Mouse (Mus musculus) midbrain, postnatal 0 days (tissue): ENCODE measurements around the gene Hoxd1. TPM values are rescaled to one million over a fixed set of nuclear protein-coding genes. Genes with fewer than 3 reads are reported as not detected.

Experiments used
- ATAC-seq: fragments of 200-750 bp; cut with Nextera tagmentation; 2 replicates; pipeline ENCODE4 v1.8.0; 2017; ENCODE audit warnings: moderate number of reproducible peaks, mild to moderate bottlenecking, moderate TSS enrichment, moderate library complexity; ENCODE audit not compliant: low FRiP score
- DNase-seq: peaks from one replicate; pipeline ENCODE4 v3.0.0-alpha.2; 2015; ENCODE audit warnings: low spot score
- H3K27ac ChIP-seq: fragments of 300-500 bp; sonication (generic); 2 replicates; pipeline ENCODE4 v1.5.1; 2014; ENCODE audit warnings: low read depth, mild to moderate bottlenecking, low read length, mixed read lengths
- H3K27me3 ChIP-seq: fragments of 300-500 bp; sonication (generic); 2 replicates; pipeline ENCODE4 v1.6.1; 2014; ENCODE audit warnings: low read length, control low read depth, mixed read lengths; ENCODE audit not compliant: insufficient read depth
- H3K36me3 ChIP-seq: fragments of 300-500 bp; sonication (generic); 2 replicates; pipeline ENCODE4 v1.6.1; 2014; ENCODE audit warnings: low read length, control low read depth, mixed read lengths; ENCODE audit not compliant: insufficient read depth
- H3K4me1 ChIP-seq: fragments of 300-500 bp; sonication (generic); 2 replicates; pipeline ENCODE4 v1.6.1; 2014; ENCODE audit warnings: mild to moderate bottlenecking, control low read depth, antibody characterized with exemption, low read length, mixed read lengths; ENCODE audit not compliant: insufficient read depth
- H3K4me2 ChIP-seq: fragments of 300-500 bp; sonication (generic); 2 replicates; pipeline ENCODE4 v1.6.1; 2014; ENCODE audit warnings: low read depth, mild to moderate bottlenecking, low read length, mixed read lengths; ENCODE audit not compliant: poor library complexity, severe bottlenecking
- H3K4me3 ChIP-seq: fragments of 300-500 bp; sonication (generic); 2 replicates; pipeline ENCODE4 v1.5.1; 2014; ENCODE audit warnings: low read depth, mild to moderate bottlenecking, low read length, moderate library complexity
- H3K9ac ChIP-seq: fragments of 300-500 bp; sonication (generic); replicated peaks from 2 replicates; pipeline ENCODE4 v1.6.1; 2014; ENCODE audit warnings: mild to moderate bottlenecking, low read length, moderate library complexity, mixed read lengths; ENCODE audit not compliant: poor library complexity, severe bottlenecking
- H3K9me3 ChIP-seq: fragments of 300-500 bp; sonication (generic); 2 replicates; pipeline ENCODE4 v1.6.1; 2016; ENCODE audit warnings: low read length, control low read depth
- CTCF ChIP-seq: IDR thresholded peaks from 2 replicates; pipeline ENCODE4 v1.5.1; 2016; ENCODE audit warnings: antibody characterized with exemption, mild to moderate bottlenecking
- WGBS: fragments of 180-500 bp; shearing (Covaris S2); extraction: QIAGEN DNeasy Blood & Tissue Kit; methylation state at CpG from one replicate; pipeline ENCODE4 v1.1.7; 2014; 5-methylcytosine and 5-hydroxymethylcytosine counted together
- polyA plus RNA-seq: library from polyadenylated mRNA; unstranded; fragments of >200 nt; fragmentation: Nextera tagmentation; extraction: Ambion mirVana; gene quantifications from 2 replicates; pipeline ENCODE4 v1.2.1, GENCODE M21; 2015
- total RNA-seq: library from RNA; depleted of rRNA; stranded (reverse); fragments of >200 nt; gene quantifications from 2 replicates; pipeline ENCODE4 v1.2.3, GENCODE M21; 2014

The Hoxd1 gene
- total and polyA plus RNA-seq, 2 experiments from 2014 or later = not detected

DNA sequence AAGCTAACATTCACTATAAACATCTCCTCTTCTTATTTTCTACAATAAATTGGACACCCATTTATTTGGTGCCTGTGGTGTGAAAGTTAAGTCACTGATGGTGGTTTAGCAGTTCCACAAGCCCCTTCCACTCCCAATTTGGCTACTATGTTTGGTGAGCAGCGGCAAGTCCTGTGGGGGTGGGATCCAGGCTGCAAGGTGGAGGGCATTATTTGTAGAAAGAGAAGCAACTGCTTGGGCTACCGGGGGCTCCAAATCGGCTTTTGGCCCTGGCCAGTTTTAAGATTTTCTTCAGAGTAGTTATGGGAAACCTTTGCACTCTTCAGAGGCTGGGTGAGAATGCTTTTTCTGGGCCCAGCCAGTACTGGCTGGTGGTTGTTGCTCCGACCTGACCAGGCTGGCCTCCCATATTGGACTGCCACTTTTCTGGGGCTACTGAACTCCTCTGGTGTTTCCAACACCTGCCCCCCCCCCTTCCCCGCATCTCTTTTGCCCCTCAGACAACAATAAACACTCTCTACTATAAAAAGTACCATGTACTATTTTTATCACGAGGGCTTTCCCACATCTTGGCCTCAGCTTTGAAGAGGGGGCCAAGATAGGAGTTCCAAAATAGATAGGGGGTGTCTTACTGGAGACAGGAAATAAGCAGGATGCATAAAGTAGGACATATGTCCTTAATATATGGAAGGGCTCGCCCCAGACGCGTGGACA lies 30.8 kb upstream of the Hoxd1 start:
- no peak for DNase-seq
- 5% methylated on average over 9 of the region's 9 CpGs for WGBS

GRCm38 (mm10) chr2:74732513-74733316 lies 30.1 kb upstream of the Hoxd1 start:
- Histone ChIP-seq H3K9me3 (no peaks in the 10 kb centered on the region), H3K9ac (no peak overlapping the region), H3K4me3 (no peak overlapping the region), H3K4me2 (no peak overlapping the region), H3K36me3 (no peaks in the 10 kb centered on the region), H3K27me3 (peaks cover 94% of the 10 kb centered on the region), H3K27ac (no peak overlapping the region), H3K4me1 (no peaks in the 10 kb centered on the region)
- WGBS = 1% methylated on average over 52 of the region's 52 CpGs
- no peak for DNase-seq
- no peak for ATAC-seq
- TF ChIP-seq CTCF = no peak

More for the DNA sequence above, 30.8 kb upstream of the Hoxd1 start:
- ATAC-seq = no peak
- H3K27ac ChIP-seq = no peak overlapping the region
- no peak for TF ChIP-seq CTCF
- no peak overlapping the region for H3K4me2 ChIP-seq
- no peaks in the 10 kb centered on the region for H3K9me3 ChIP-seq
- H3K36me3 ChIP-seq = no peaks in the 10 kb centered on the region
- no peaks in the 10 kb centered on the region for H3K4me1 ChIP-seq
- no peak overlapping the region for H3K4me3 ChIP-seq
- peaks cover 94% of the 10 kb centered on the region for H3K27me3 ChIP-seq
- no peak overlapping the region for H3K9ac ChIP-seq

GRCm38 (mm10) chr2:74733317-74733661 lies 29.5 kb upstream of the Hoxd1 start:
- ATAC-seq (no peak), DNase-seq (no peak)
- no peak for TF ChIP-seq CTCF
- Histone ChIP-seq H3K36me3 (no peaks in the 10 kb centered on the region), H3K4me2 (no peak overlapping the region), H3K4me3 (no peak overlapping the region), H3K4me1 (no peaks in the 10 kb centered on the region), H3K9ac (no peak overlapping the region), H3K27me3 (peaks cover 95% of the 10 kb centered on the region), H3K9me3 (no peaks in the 10 kb centered on the region), H3K27ac (no peak overlapping the region)
- WGBS = 0% methylated on average over 16 of the region's 16 CpGs

GRCm38 (mm10) chr2:74733765-74734164 lies 29.0 kb upstream of the Hoxd1 start:
- Histone ChIP-seq H3K27ac (no peak overlapping the region), H3K9ac (no peak overlapping the region), H3K4me3 (no peak overlapping the region), H3K36me3 (no peaks in the 10 kb centered on the region), H3K27me3 (peaks cover 95% of the 10 kb centered on the region), H3K4me2 (no peak overlapping the region), H3K4me1 (no peaks in the 10 kb centered on the region), H3K9me3 (no peaks in the 10 kb centered on the region)
- ATAC-seq (no peak), DNase-seq (no peak)
- under 1% methylated on average over 6 of the region's 6 CpGs for WGBS
- TF ChIP-seq CTCF = no peak

DNA sequence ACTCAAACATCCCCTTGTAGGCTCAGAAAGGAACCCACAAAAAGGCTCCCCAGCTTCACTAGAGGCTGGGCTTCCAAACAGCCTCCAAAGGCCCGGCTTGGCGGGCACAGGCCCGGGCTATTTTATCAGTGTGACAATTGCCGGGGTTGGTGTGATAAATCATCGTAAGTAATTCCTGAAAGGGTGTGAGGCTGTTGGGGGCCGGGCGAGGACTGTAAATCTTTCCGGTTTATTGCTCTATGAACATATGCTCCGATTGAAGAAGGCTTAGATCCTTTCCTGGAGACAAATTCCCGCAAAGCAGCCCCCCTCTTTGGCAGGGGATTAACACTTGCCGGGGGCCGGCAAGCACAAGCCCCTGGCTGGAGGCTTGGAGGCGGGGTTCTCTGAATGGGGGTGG lies 28.3 kb upstream of the Hoxd1 start:
- H3K4me2 ChIP-seq = no peak overlapping the region
- H3K27ac ChIP-seq = no peak overlapping the region
- H3K27me3 ChIP-seq = peaks cover 95% of the 10 kb centered on the region
- no peaks in the 10 kb centered on the region for H3K4me1 ChIP-seq
- H3K9ac ChIP-seq = no peak overlapping the region
- 2% methylated on average over 13 of the region's 13 CpGs for WGBS
- no peaks in the 10 kb centered on the region for H3K36me3 ChIP-seq
- H3K9me3 ChIP-seq = no peaks in the 10 kb centered on the region
- no peak for TF ChIP-seq CTCF
- no peak overlapping the region for H3K4me3 ChIP-seq
- ATAC-seq (no peak), DNase-seq (no peak)
